Mouse (Mus musculus): ENCODE measurements around the gene Gm17631. TPM values are rescaled to one million over a fixed set of nuclear protein-coding genes. Genes with fewer than 3 reads are reported as not detected.
"Not testable (repeated sequence)": the region's sequence is repeated elsewhere in the genome, so short reads cannot be mapped to it uniquely, and the experiment has no call there.

Gene Gm17631
- not detected in 2 replicates for polyA plus RNA-seq (2015; fragmentation: Nextera tagmentation; extraction: Ambion mirVana)

GRCm38 (mm10) chr6:129862349-129862748 is at the start of gene Gm17631:
TSS of gene Gm17631 (plus strand) at chr6:129862649.
- ATAC-seq (replicated peaks; ENCODE audit: extremely low read depth, insufficient read depth, low FRiP score), result not testable (repeated sequence)
- no CpG with 5 or more reads among the region's 3 CpGs for WGBS

GRCm38 (mm10) chr6:129817731-129818130 is 44.7 kb upstream of the Gm17631 start:
- Histone ChIP-seq H3K27ac (ENCODE audit: low read length) (no peak overlapping the region), H3K9me3 (replicated peaks; ENCODE audit: control insufficient read depth, low read length) (peaks cover 6% of the 10 kb centered on the region; the same call in 1 of the 2 replicates), H3K4me3 (ENCODE audit: low read length) (no peak overlapping the region), H3K36me3 (ENCODE audit: control insufficient read depth, insufficient read depth) (no peaks in the 10 kb centered on the region), H3K27me3 (ENCODE audit: control insufficient read depth, insufficient read depth, low read length) (no peaks in the 10 kb centered on the region), H3K9ac (ENCODE audit: low read length) (no peak overlapping the region), H3K4me2 (ENCODE audit: low read depth, low read length) (no peak overlapping the region), H3K4me1 (ENCODE audit: control insufficient read depth, insufficient read depth, low read length) (no peaks in the 10 kb centered on the region)
- ATAC-seq (replicated peaks; ENCODE audit: extremely low read depth, insufficient read depth, low FRiP score), result no peak
- WGBS, result 52% methylated on average over 3 of the region's 3 CpGs

More at GRCm38 (mm10) chr6:129862349-129862748, at the start of gene Gm17631:
- not testable (repeated sequence) for H3K4me1 ChIP-seq (ENCODE audit: control insufficient read depth, insufficient read depth, low read length); H3K36me3 ChIP-seq (ENCODE audit: control insufficient read depth, insufficient read depth); H3K27ac ChIP-seq (ENCODE audit: low read length); H3K27me3 ChIP-seq (ENCODE audit: control insufficient read depth, insufficient read depth, low read length); H3K9ac ChIP-seq (ENCODE audit: low read length); H3K9me3 ChIP-seq (replicated peaks; ENCODE audit: control insufficient read depth, low read length); H3K4me2 ChIP-seq (ENCODE audit: low read depth, low read length); H3K4me3 ChIP-seq (ENCODE audit: low read length)

- no peak for ATAC-seq (replicated peaks; ENCODE audit: extremely low read depth, insufficient read depth, low FRiP score)
- H3K36me3 ChIP-seq (ENCODE audit: control insufficient read depth, insufficient read depth), result no peaks in the 10 kb centered on the region
- WGBS, result 85% methylated on average over 1 of the region's 1 CpGs
- H3K27me3 ChIP-seq (ENCODE audit: control insufficient read depth, insufficient read depth, low read length), result no peaks in the 10 kb centered on the region
- no peaks in the 10 kb centered on the region for H3K4me1 ChIP-seq (ENCODE audit: control insufficient read depth, insufficient read depth, low read length)
- H3K4me3 ChIP-seq (ENCODE audit: low read length), result no peak overlapping the region
- no peak overlapping the region for H3K27ac ChIP-seq (ENCODE audit: low read length)
- no peak overlapping the region for H3K4me2 ChIP-seq (ENCODE audit: low read depth, low read length)
- no peak overlapping the region for H3K9ac ChIP-seq (ENCODE audit: low read length)
- 0 out of 2 replicates have a peak, but pooled peaks cover 7% of the 10 kb centered on the region for H3K9me3 ChIP-seq (replicated peaks; ENCODE audit: control insufficient read depth, low read length)
Observed at GRCm38 (mm10) chr6:129824004-129824403, 38.4 kb upstream of the Gm17631 start.

- 68% methylated on average over 1 of the region's 1 CpGs for WGBS
- H3K4me2 ChIP-seq (ENCODE audit: low read depth, low read length), result no peak overlapping the region
- H3K36me3 ChIP-seq (ENCODE audit: control insufficient read depth, insufficient read depth), result no peaks in the 10 kb centered on the region
- H3K4me3 ChIP-seq (ENCODE audit: low read length), result no peak overlapping the region
- no peak overlapping the region for H3K27ac ChIP-seq (ENCODE audit: low read length)
- peaks cover 3% of the 10 kb centered on the region; the same call in 1 of the 2 replicates for H3K9me3 ChIP-seq (replicated peaks; ENCODE audit: control insufficient read depth, low read length)
- no peaks in the 10 kb centered on the region for H3K4me1 ChIP-seq (ENCODE audit: control insufficient read depth, insufficient read depth, low read length)
- no peak overlapping the region for H3K9ac ChIP-seq (ENCODE audit: low read length)
- no peak for ATAC-seq (replicated peaks; ENCODE audit: extremely low read depth, insufficient read depth, low FRiP score)
- no peaks in the 10 kb centered on the region for H3K27me3 ChIP-seq (ENCODE audit: control insufficient read depth, insufficient read depth, low read length)
Observed at GRCm38 (mm10) chr6:129825559-129825958, 36.9 kb upstream of the Gm17631 start.

- no peaks in the 10 kb centered on the region for H3K4me1 ChIP-seq (ENCODE audit: control insufficient read depth, insufficient read depth, low read length)
- no peak within 1 kb of the TSS for H3K9ac ChIP-seq (ENCODE audit: low read length)
- no peak for ATAC-seq (replicated peaks; ENCODE audit: extremely low read depth, insufficient read depth, low FRiP score)
- H3K36me3 ChIP-seq (ENCODE audit: control insufficient read depth, insufficient read depth), result no peaks in the 10 kb centered on the region
- H3K27me3 ChIP-seq (ENCODE audit: control insufficient read depth, insufficient read depth, low read length), result no peaks in the 10 kb centered on the region
- H3K27ac ChIP-seq (ENCODE audit: low read length), result no peak within 1 kb of the TSS
- H3K4me3 ChIP-seq (ENCODE audit: low read length), result no peak within 1 kb of the TSS
- peaks cover 2% of the 10 kb centered on the region; the same call in 1 of the 2 replicates for H3K9me3 ChIP-seq (replicated peaks; ENCODE audit: control insufficient read depth, low read length)
- WGBS, result 56% methylated on average over 1 of the region's 1 CpGs
- no peak within 1 kb of the TSS for H3K4me2 ChIP-seq (ENCODE audit: low read depth, low read length)
Observed at GRCm38 (mm10) chr6:129876549-129876948, 14.1 kb downstream of the Gm17631 start, which contains the start of gene Klra17. TSS of gene Klra17 (minus strand) at chr6:129876672.

- WGBS, result 85% methylated on average over 2 of the region's 2 CpGs
- peaks cover under 1% of the 10 kb centered on the region; the same call in 1 of the 2 replicates for H3K9me3 ChIP-seq (replicated peaks; ENCODE audit: control insufficient read depth, low read length)
- no peak overlapping the region for H3K9ac ChIP-seq (ENCODE audit: low read length)
- no peak overlapping the region for H3K4me2 ChIP-seq (ENCODE audit: low read depth, low read length)
- H3K4me3 ChIP-seq (ENCODE audit: low read length), result no peak overlapping the region
- H3K27ac ChIP-seq (ENCODE audit: low read length), result no peak overlapping the region
- no peaks in the 10 kb centered on the region for H3K36me3 ChIP-seq (ENCODE audit: control insufficient read depth, insufficient read depth)
- H3K4me1 ChIP-seq (ENCODE audit: control insufficient read depth, insufficient read depth, low read length), result no peaks in the 10 kb centered on the region
- no peaks in the 10 kb centered on the region for H3K27me3 ChIP-seq (ENCODE audit: control insufficient read depth, insufficient read depth, low read length)
- ATAC-seq (replicated peaks; ENCODE audit: extremely low read depth, insufficient read depth, low FRiP score), result no peak
Observed at GRCm38 (mm10) chr6:129882525-129882924, 20.1 kb downstream of the Gm17631 start.

Other genes starting within 250 kb of the Gm17631 start
- gene Klrk1, start 238.8 kb upstream of the Gm17631 start, polyA plus RNA-seq (2015; fragmentation: Nextera tagmentation; extraction: Ambion mirVana), result 0.75 and 1.2 TPM in 2 replicates
- gene Klrc3, start 219.3 kb upstream of the Gm17631 start, polyA plus RNA-seq (2015; fragmentation: Nextera tagmentation; extraction: Ambion mirVana), result not detected in 2 replicates
- 0.14 and 0.47 TPM in 2 replicates for gene Klrc2, start 202.0 kb upstream of the Gm17631 start, polyA plus RNA-seq (2015; fragmentation: Nextera tagmentation; extraction: Ambion mirVana)
- gene Klrc1, start 183.7 kb upstream of the Gm17631 start, polyA plus RNA-seq (2015; fragmentation: Nextera tagmentation; extraction: Ambion mirVana), result 0.17 and 0.84 TPM in 2 replicates
- gene Klri1, start 145.5 kb upstream of the Gm17631 start, polyA plus RNA-seq (2015; fragmentation: Nextera tagmentation; extraction: Ambion mirVana), result not detected in 2 replicates
- gene Klri2, start 122.2 kb upstream of the Gm17631 start, polyA plus RNA-seq (2015; fragmentation: Nextera tagmentation; extraction: Ambion mirVana), result 0.07 TPM in 1 of 2 replicates, not detected in the other
- not detected in 2 replicates for gene Gm156, start 78.4 kb upstream of the Gm17631 start, polyA plus RNA-seq (2015; fragmentation: Nextera tagmentation; extraction: Ambion mirVana)
- not detected in 2 replicates for gene Klra17, start 14.0 kb downstream of the Gm17631 start, polyA plus RNA-seq (2015; fragmentation: Nextera tagmentation; extraction: Ambion mirVana)
- 0.60 TPM in 1 of 2 replicates, not detected in the other for gene Klra5, start 55.0 kb downstream of the Gm17631 start, polyA plus RNA-seq (2015; fragmentation: Nextera tagmentation; extraction: Ambion mirVana)
- gene Klra6, start 164.3 kb downstream of the Gm17631 start, polyA plus RNA-seq (2015; fragmentation: Nextera tagmentation; extraction: Ambion mirVana), result not detected in 2 replicates
- gene Klra4, start 204.6 kb downstream of the Gm17631 start, polyA plus RNA-seq (2015; fragmentation: Nextera tagmentation; extraction: Ambion mirVana), result not detected in 2 replicates

Measured in heart, embryonic 16.5 days (tissue).